Mouse (Mus musculus): ENCODE data around the gene Trappc2. TPM values are rescaled to one million over a fixed set of nuclear protein-coding genes. Genes with fewer than 3 reads are reported as not detected.

Gene Trappc2
- polyA plus RNA-seq, 1 experiment from 2014 or later, result 18.9 TPM

- Histone ChIP-seq H3K36me3 (peaks cover 17% of the 10 kb centered on the region), H3K9me3 (replicated peaks) (no peaks in the 10 kb centered on the region), H3K27ac (peak overlapping the region; percentile 90), H3K4me1 (no peaks in the 10 kb centered on the region), H3K27me3 (ENCODE audit: low read depth, poor library complexity, severe bottlenecking) (peaks cover 88% of the 10 kb centered on the region), H3K4me3 (peak overlapping the region; percentile 63)
- DNase-seq (ENCODE audit: low spot score), result no peak
- 18% methylated on average over 28 of the region's 28 CpGs for WGBS
These were observed 38.4 kb downstream of the Trappc2 start for GRCm38 (mm10) chrX:166478631-166479364.

GRCm38 (mm10) chrX:166479365-166479983, 39.1 kb downstream of the Trappc2 start, which contains the start of gene Rab9:
Rab9 (minus strand) TSS chrX:166479867.
- Histone ChIP-seq H3K27me3 (ENCODE audit: low read depth, poor library complexity, severe bottlenecking) (peaks cover 86% of the 10 kb centered on the region), H3K27ac (peak within 1 kb of the TSS; percentile 90)

GRCm38 (mm10) chrX:166495052-166495451, 54.7 kb downstream of the Trappc2 start:
- no peaks in the 10 kb centered on the region for H3K9me3 ChIP-seq (replicated peaks)
- no peaks in the 10 kb centered on the region for H3K36me3 ChIP-seq
- DNase-seq (ENCODE audit: low spot score), result no peak
- no peak overlapping the region for H3K27ac ChIP-seq
- H3K4me1 ChIP-seq, result no peaks in the 10 kb centered on the region
- peaks cover 58% of the 10 kb centered on the region for H3K27me3 ChIP-seq (ENCODE audit: low read depth, poor library complexity, severe bottlenecking)
- WGBS, result 93% methylated on average over 2 of the region's 2 CpGs
- no peak overlapping the region for H3K4me3 ChIP-seq

More at GRCm38 (mm10) chrX:166479365-166479983, 39.1 kb downstream of the Trappc2 start, which contains the start of gene Rab9:
- WGBS, result 11% methylated on average over 36 of the region's 41 CpGs
- Histone ChIP-seq H3K9me3 (replicated peaks) (no peaks in the 10 kb centered on the region), H3K4me1 (no peaks in the 10 kb centered on the region), H3K4me3 (peak within 1 kb of the TSS; percentile 63), H3K36me3 (peaks cover 17% of the 10 kb centered on the region)
- peak; percentile 90 for DNase-seq (ENCODE audit: low spot score)

GRCm38 (mm10) chrX:166497771-166498170, 57.4 kb downstream of the Trappc2 start:
- Histone ChIP-seq H3K4me3 (no peak overlapping the region), H3K36me3 (0 out of 2 replicates have a peak, but pooled peaks cover 1% of the 10 kb centered on the region), H3K27ac (no peak overlapping the region), H3K9me3 (replicated peaks) (no peaks in the 10 kb centered on the region), H3K27me3 (ENCODE audit: low read depth, poor library complexity, severe bottlenecking) (peaks cover 71% of the 10 kb centered on the region), H3K4me1 (no peaks in the 10 kb centered on the region)
- DNase-seq (ENCODE audit: low spot score), result no peak
- 91% methylated on average over 4 of the region's 4 CpGs for WGBS

- Histone ChIP-seq H3K27me3 (ENCODE audit: low read depth, poor library complexity, severe bottlenecking) (peaks cover 77% of the 10 kb centered on the region), H3K4me3 (no peak overlapping the region), H3K4me1 (no peaks in the 10 kb centered on the region), H3K36me3 (peaks cover 8% of the 10 kb centered on the region; the same call in 1 of the 2 replicates), H3K9me3 (replicated peaks) (no peaks in the 10 kb centered on the region), H3K27ac (no peak overlapping the region)
- DNase-seq (ENCODE audit: low spot score), result no peak
- WGBS, result 67% methylated on average over 1 of the region's 1 CpGs
These were observed 59.3 kb downstream of the Trappc2 start for GRCm38 (mm10) chrX:166499496-166500190.

Other genes starting within 250 kb of the Trappc2 start
- 5.3 and 7.4 TPM in 2 replicates for gene Gpm6b, start 201.7 kb upstream of the Trappc2 start, polyA plus RNA-seq (2016; fragmentation: Nextera tagmentation; extraction: Ambion mirVana)
- gene Ofd1, start 130 bp downstream of the Trappc2 start, polyA plus RNA-seq (2016; fragmentation: Nextera tagmentation; extraction: Ambion mirVana), result 6.7 and 8.6 TPM in 2 replicates
- gene Rab9, start 39.3 kb downstream of the Trappc2 start, polyA plus RNA-seq (2016; fragmentation: Nextera tagmentation; extraction: Ambion mirVana), result 39.9 and 42.7 TPM in 2 replicates
- gene Tceanc, start 78.0 kb downstream of the Trappc2 start, polyA plus RNA-seq (2016; fragmentation: Nextera tagmentation; extraction: Ambion mirVana), result 9.4 and 13.3 TPM in 2 replicates
- gene Egfl6, start 145.1 kb downstream of the Trappc2 start, polyA plus RNA-seq (2016; fragmentation: Nextera tagmentation; extraction: Ambion mirVana), result 1.5 and 3.2 TPM in 2 replicates